Mouse (Mus musculus): ENCODE measurements around the gene Gpr179. TPM values are rescaled to one million over a fixed set of nuclear protein-coding genes. Genes with fewer than 3 reads are reported as not detected.
A peak's percentile ranks its signal among the peaks of the same experiment; 100 is the strongest.

Gpr179 gene
- 0.05 and 0.14 TPM in 2 replicates for polyA plus RNA-seq (2016; fragmentation: Nextera tagmentation; extraction: Ambion mirVana)

DNA sequence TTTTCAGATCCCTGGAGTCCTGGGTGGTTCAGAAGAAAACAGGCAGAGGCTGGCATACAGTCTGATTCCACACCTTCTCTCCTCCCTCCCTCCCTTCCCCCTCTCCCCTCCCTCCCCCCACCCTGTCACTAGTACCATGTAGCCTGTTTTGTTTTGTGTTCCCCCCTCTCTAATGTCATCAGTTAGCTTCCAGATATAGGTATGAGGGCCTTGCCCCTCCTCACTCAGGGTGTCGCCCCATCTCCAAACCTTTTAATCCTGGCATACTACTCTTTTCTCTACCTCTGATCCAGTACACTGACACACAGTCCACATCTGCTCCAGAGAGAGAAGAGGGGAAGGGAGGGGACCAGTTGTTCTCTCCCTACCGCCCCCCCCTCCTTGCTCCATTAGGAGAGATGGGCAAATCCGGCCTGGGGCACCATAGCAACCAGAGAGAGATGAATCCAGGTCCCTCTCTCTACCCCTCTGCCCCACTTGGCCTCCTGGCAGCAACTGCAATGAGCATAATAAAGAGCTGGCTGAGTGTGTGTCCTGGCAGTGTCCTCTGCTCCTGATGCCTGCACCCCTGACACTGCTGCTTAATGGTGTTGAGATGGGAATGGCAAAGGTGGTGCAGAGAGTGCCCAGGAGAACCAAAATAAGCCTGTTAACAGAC, at the start of gene Gpr179:
Gene Gpr179 (minus strand): TSS at position 51 of the 658 bp plus-strand sequence.
- Histone ChIP-seq H3K9me3 (no peaks in the 10 kb centered on the region), H3K9ac (replicated peaks) (no peak within 1 kb of the TSS), H3K27me3 (no peaks in the 10 kb centered on the region), H3K4me1 (replicated peaks) (peaks cover 12% of the 10 kb centered on the region), H3K4me2 (no peak within 1 kb of the TSS), H3K36me3 (no peaks in the 10 kb centered on the region), H3K4me3 (replicated peaks) (no peak within 1 kb of the TSS), H3K27ac (no peak within 1 kb of the TSS)
- ATAC-seq (ENCODE audit: insufficient number of reproducible peaks, insufficient read depth, low FRiP score, low TSS enrichment, low read depth), result no peak
- 82% methylated on average over 3 of the region's 3 CpGs for WGBS

DNA sequence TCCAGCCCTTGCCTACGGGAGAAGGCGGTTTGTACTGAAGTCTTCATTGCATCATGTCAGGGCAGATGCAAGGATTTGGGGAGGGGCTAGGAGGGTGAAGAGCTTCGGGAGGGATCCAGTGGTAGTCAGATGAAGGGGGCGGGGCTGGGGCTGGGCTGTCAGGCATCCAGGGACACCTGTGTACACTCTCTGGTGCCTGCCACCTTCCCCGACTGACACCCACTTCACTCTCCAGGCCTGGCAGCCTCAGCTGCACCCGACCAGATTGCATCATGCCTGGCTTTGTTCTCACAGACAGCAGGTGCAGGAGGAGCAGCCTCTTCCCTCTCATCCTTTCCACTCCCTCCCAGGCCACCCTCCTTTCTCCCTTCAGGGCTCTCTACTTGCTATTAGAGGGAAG, 49.2 kb upstream of the Gpr179 start:
- WGBS, result 21% methylated on average over 6 of the region's 6 CpGs

GRCm38 (mm10) chr11:97399958-97400710, 48.3 kb upstream of the Gpr179 start:
- Histone ChIP-seq H3K9me3 (no peaks in the 10 kb centered on the region; the same call in 1 of the 2 replicates), H3K4me2 (peak overlapping the region; percentile 74), H3K27ac (no peak overlapping the region), H3K36me3 (peaks cover 22% of the 10 kb centered on the region), H3K27me3 (peaks cover 24% of the 10 kb centered on the region; the same call in 1 of the 2 replicates), H3K4me3 (replicated peaks) (peak overlapping the region; percentile 37), H3K4me1 (replicated peaks) (peaks cover 12% of the 10 kb centered on the region), H3K9ac (replicated peaks) (no peak overlapping the region)
- 3% methylated on average over 23 of the region's 23 CpGs for WGBS
- ATAC-seq (ENCODE audit: insufficient number of reproducible peaks, insufficient read depth, low FRiP score, low TSS enrichment, low read depth), result peak; percentile 41

More for the DNA sequence above, 49.2 kb upstream of the Gpr179 start:
- no peak for ATAC-seq (ENCODE audit: insufficient number of reproducible peaks, insufficient read depth, low FRiP score, low TSS enrichment, low read depth)
- peaks cover 13% of the 10 kb centered on the region for H3K36me3 ChIP-seq
- no peak overlapping the region for H3K9ac ChIP-seq (replicated peaks)
- no peaks in the 10 kb centered on the region; the same call in 1 of the 2 replicates for H3K9me3 ChIP-seq
- peaks cover 22% of the 10 kb centered on the region for H3K4me1 ChIP-seq (replicated peaks)
- no peak overlapping the region for H3K4me3 ChIP-seq (replicated peaks)
- no peak overlapping the region for H3K27ac ChIP-seq
- peak overlapping the region; percentile 74 for H3K4me2 ChIP-seq
- peaks cover 34% of the 10 kb centered on the region; the same call in 1 of the 2 replicates for H3K27me3 ChIP-seq

DNA sequence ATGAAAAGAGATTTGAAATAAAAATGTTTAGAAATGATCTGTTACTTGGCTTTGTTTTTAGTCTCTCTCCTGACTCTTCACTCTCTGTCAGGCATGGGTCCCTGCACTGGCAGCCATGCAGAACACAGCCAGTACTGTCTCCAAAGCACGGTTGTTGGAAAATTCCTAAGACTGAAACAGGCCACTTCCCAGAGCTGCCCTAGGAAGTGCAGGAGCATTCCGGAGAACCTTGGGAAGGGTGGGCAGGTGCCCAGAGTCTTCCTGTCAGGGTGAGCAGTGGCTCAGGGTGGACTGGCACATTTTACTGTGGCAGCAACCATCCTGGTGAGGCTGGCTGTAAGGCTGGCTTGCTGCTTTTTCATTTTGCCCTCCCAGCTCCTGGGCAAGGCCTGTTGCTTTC, 46.6 kb upstream of the Gpr179 start:
- WGBS, result 92% methylated on average over 2 of the region's 2 CpGs
- Histone ChIP-seq H3K4me3 (replicated peaks) (no peak overlapping the region), H3K27ac (no peak overlapping the region), H3K9ac (replicated peaks) (no peak overlapping the region), H3K9me3 (no peaks in the 10 kb centered on the region; the same call in 1 of the 2 replicates), H3K36me3 (peaks cover 38% of the 10 kb centered on the region), H3K4me2 (no peak overlapping the region), H3K27me3 (peaks cover 16% of the 10 kb centered on the region; the same call in 1 of the 2 replicates), H3K4me1 (replicated peaks) (peaks cover 8% of the 10 kb centered on the region)
- ATAC-seq (ENCODE audit: insufficient number of reproducible peaks, insufficient read depth, low FRiP score, low TSS enrichment, low read depth), result no peak

DNA sequence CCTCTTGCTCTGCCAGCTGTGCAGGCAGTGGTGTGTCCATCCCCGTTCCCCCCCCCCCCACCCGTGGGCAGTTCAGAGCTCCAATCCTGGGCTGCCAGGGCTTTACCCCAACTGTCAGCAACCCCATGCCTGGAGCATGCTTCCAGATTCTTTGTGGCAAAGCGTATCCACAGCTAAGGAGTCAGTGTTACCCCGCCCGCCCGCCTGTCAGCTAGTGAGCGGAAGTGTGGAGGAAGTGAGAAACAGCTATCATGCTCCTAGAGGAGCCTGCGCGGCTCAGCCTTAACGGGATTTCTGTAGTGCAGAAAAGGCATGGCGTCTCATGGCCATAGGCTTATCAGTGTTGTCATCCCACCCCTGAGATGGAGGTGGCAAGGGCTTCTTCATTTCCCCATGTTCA, 42.3 kb upstream of the Gpr179 start:
- Histone ChIP-seq H3K27ac (no peak overlapping the region), H3K4me2 (no peak overlapping the region), H3K9me3 (no peaks in the 10 kb centered on the region), H3K9ac (replicated peaks) (no peak overlapping the region), H3K4me1 (replicated peaks) (no peaks in the 10 kb centered on the region), H3K4me3 (replicated peaks) (no peak overlapping the region), H3K36me3 (peaks cover 81% of the 10 kb centered on the region), H3K27me3 (no peaks in the 10 kb centered on the region)
- no peak for ATAC-seq (ENCODE audit: insufficient number of reproducible peaks, insufficient read depth, low FRiP score, low TSS enrichment, low read depth)
- WGBS, result 88% methylated on average over 11 of the region's 11 CpGs

DNA sequence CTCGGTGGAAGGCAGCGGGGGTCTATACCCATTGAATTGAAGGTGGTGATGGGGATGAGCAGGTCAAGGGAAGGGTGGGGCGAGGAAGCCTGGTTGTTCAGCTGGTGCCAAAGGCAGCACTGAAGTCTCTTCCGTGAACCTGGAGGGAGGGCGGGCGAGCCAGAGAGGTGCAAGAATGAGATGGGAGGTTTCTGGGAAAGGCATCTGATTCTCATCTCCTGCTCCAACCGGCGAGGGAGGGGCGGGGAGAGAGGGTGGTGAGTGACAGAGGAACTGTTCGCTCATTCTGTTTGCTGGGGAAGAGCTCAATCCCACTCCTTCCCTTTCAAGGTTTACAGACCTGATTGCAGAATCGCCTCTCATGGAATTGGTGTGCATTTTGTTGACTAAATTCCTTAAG, 41.8 kb upstream of the Gpr179 start:
- whole genome bisulfite sequencing, result 78% methylated on average over 11 of the region's 11 CpGs
- no peak overlapping the region for H3K4me2 ChIP-seq

GRCm38 (mm10) chr11:97389127-97389526, 37.2 kb upstream of the Gpr179 start:
- Histone ChIP-seq H3K4me3 (replicated peaks) (no peak overlapping the region), H3K9ac (replicated peaks) (no peak overlapping the region), H3K27ac (no peak overlapping the region), H3K4me1 (replicated peaks) (no peaks in the 10 kb centered on the region), H3K36me3 (peaks cover 93% of the 10 kb centered on the region), H3K4me2 (no peak overlapping the region), H3K27me3 (no peaks in the 10 kb centered on the region), H3K9me3 (no peaks in the 10 kb centered on the region)
- WGBS, result 88% methylated on average over 8 of the region's 8 CpGs
- ATAC-seq (ENCODE audit: insufficient number of reproducible peaks, insufficient read depth, low FRiP score, low TSS enrichment, low read depth), result no peak

More for the DNA sequence above, 41.8 kb upstream of the Gpr179 start:
- ATAC-seq (ENCODE audit: insufficient number of reproducible peaks, insufficient read depth, low FRiP score, low TSS enrichment, low read depth), result no peak
- H3K27me3 ChIP-seq, result no peaks in the 10 kb centered on the region
- no peak overlapping the region for H3K4me3 ChIP-seq (replicated peaks)
- peaks cover 86% of the 10 kb centered on the region for H3K36me3 ChIP-seq
- H3K27ac ChIP-seq, result no peak overlapping the region
- H3K4me1 ChIP-seq (replicated peaks), result no peaks in the 10 kb centered on the region
- H3K9me3 ChIP-seq, result no peaks in the 10 kb centered on the region
- H3K9ac ChIP-seq (replicated peaks), result no peak overlapping the region

DNA sequence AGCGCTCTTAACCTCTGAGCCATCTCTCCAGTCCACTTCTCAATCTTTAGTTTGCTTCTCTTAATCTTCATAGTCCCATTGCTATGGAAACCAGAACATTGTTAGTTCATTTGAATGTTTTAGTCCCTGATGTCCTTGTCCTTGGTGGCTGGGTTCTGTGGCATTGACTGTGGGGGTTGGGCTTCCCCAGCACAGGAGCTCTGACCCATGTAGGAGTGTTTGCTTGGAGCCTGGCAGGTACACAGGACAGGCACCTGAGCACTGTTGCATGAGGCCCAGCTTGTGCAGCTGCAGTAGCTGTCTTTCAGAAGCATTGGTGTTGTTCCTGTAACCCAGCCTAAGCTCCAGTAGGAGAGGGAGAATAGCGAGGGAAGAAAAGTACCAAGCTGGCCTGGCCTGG, 35.9 kb upstream of the Gpr179 start:
- no peak overlapping the region for H3K27ac ChIP-seq
- no peaks in the 10 kb centered on the region for H3K4me1 ChIP-seq (replicated peaks)
- ATAC-seq (ENCODE audit: insufficient number of reproducible peaks, insufficient read depth, low FRiP score, low TSS enrichment, low read depth), result no peak
- 94% methylated on average over 2 of the region's 2 CpGs for WGBS
- no peak overlapping the region for H3K9ac ChIP-seq (replicated peaks)
- no peaks in the 10 kb centered on the region for H3K27me3 ChIP-seq
- no peaks in the 10 kb centered on the region for H3K9me3 ChIP-seq
- peaks cover 93% of the 10 kb centered on the region for H3K36me3 ChIP-seq
- no peak overlapping the region for H3K4me3 ChIP-seq (replicated peaks)
- H3K4me2 ChIP-seq, result no peak overlapping the region

GRCm38 (mm10) chr11:97383764-97384163, 31.9 kb upstream of the Gpr179 start:
- no peak overlapping the region for H3K27ac ChIP-seq
- no peak for ATAC-seq (ENCODE audit: insufficient number of reproducible peaks, insufficient read depth, low FRiP score, low TSS enrichment, low read depth)
- H3K9ac ChIP-seq (replicated peaks), result no peak overlapping the region
- H3K27me3 ChIP-seq, result no peaks in the 10 kb centered on the region
- WGBS, result 75% methylated on average over 2 of the region's 2 CpGs
- H3K4me1 ChIP-seq (replicated peaks), result no peaks in the 10 kb centered on the region
- no peak overlapping the region for H3K4me2 ChIP-seq
- H3K9me3 ChIP-seq, result no peaks in the 10 kb centered on the region
- H3K4me3 ChIP-seq (replicated peaks), result no peak overlapping the region
- peaks cover 83% of the 10 kb centered on the region for H3K36me3 ChIP-seq

DNA sequence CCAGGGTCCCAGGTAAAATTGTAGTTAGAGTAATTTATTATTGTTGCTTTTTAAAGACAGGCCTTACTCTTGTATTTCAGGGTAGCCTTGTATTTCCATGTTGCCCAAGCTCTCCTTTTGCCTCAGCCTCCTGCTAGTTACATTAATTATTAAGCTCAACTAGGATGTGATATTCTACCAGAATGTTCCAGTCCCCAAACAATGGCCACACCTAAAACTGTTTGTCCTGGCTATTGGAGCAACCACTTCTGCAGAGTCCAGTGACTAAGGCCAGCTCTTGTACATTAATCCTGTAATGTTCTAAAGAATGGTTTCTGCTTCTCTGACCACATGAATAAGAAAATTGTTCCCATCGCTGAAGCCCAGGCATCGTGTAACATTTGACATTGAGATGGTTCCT, 31.1 kb upstream of the Gpr179 start:
- no peak for ATAC-seq (ENCODE audit: insufficient number of reproducible peaks, insufficient read depth, low FRiP score, low TSS enrichment, low read depth)
- H3K4me2 ChIP-seq, result no peak overlapping the region
- no peak overlapping the region for H3K4me3 ChIP-seq (replicated peaks)
- H3K9ac ChIP-seq (replicated peaks), result no peak overlapping the region
- peaks cover 86% of the 10 kb centered on the region for H3K36me3 ChIP-seq
- H3K4me1 ChIP-seq (replicated peaks), result no peaks in the 10 kb centered on the region
- H3K9me3 ChIP-seq, result no peaks in the 10 kb centered on the region
- H3K27me3 ChIP-seq, result no peaks in the 10 kb centered on the region
- no peak overlapping the region for H3K27ac ChIP-seq
- WGBS, result 99% methylated on average over 2 of the region's 2 CpGs

DNA sequence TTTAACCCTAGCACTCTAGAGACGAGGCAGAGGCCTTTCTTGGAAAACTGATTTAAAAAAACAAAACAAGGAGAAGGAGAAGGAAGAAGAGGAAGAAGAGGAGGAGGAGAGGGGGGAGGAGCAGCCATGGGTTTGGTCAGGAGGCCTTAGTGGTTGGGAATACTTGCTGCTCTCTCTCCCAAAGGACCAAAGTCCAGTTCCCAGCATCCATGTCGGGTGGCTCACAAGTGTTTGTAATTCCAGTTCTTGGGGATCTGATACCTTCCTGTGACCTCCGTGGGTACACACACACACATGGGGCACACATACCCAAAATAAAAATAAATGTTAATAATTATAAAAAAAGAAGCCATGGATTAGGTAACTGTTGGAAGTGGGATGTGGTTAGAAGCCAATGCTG, 28.2 kb upstream of the Gpr179 start:
- Histone ChIP-seq H3K36me3 (peaks cover 87% of the 10 kb centered on the region), H3K9me3 (no peaks in the 10 kb centered on the region), H3K4me2 (no peak overlapping the region), H3K4me3 (replicated peaks) (no peak overlapping the region), H3K4me1 (replicated peaks) (no peaks in the 10 kb centered on the region), H3K27ac (no peak overlapping the region), H3K27me3 (no peaks in the 10 kb centered on the region), H3K9ac (replicated peaks) (no peak overlapping the region)
- 87% methylated on average over 3 of the region's 3 CpGs for WGBS
- no peak for ATAC-seq (ENCODE audit: insufficient number of reproducible peaks, insufficient read depth, low FRiP score, low TSS enrichment, low read depth)

All from limb, embryonic 12.5 days (tissue).